Mouse (Mus musculus) bone marrow macrophage, adult 2 months (primary cell): ENCODE measurements around the gene Cdadc1.

Source experiments
- CTCF ChIP-seq: IDR thresholded peaks from 2 replicates; pipeline ENCODE4 v1.5.1; 2012; ENCODE audit warnings: low read depth, mild to moderate bottlenecking, low read length, moderate library complexity
- POLR2A ChIP-seq: IDR thresholded peaks from 2 replicates; pipeline ENCODE4 v1.6.1; 2012; ENCODE audit warnings: mild to moderate bottlenecking, low read depth, low read length, borderline replicate concordance

DNA sequence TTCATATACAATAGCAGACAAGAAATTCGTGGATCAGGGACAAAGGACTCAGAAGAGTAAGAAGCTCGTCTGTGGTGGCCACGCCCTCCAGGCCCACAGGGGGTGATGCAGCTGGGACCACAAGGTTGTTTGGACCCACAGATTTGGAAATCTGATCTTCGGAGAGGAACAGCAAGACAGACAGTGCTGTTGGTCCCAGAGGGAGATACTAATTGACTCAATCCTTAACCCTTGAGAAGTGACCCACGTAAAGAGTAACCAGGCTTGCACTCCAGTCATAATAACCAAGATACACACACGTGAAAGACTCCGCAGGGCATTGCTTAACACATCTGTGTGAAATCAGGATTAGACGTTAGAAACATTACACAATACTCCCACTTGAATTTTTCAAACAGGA is 5.9 kb downstream of the Cdadc1 start:
- TF ChIP-seq CTCF: no peak
- TF ChIP-seq POLR2A: no peak
